Mouse (Mus musculus) myocyte (in vitro differentiated cells): ENCODE measurements around the gene Jazf1. TPM values are rescaled to one million over a fixed set of nuclear protein-coding genes. Genes with fewer than 3 reads are reported as not detected.

ENCODE experiments used
- H3K27me3 ChIP-seq: one replicate; pipeline ENCODE4 v1.6.1; 2011; ENCODE audit not compliant: control insufficient read depth, insufficient read depth, insufficient read length
- H3K36me3 ChIP-seq: one replicate; pipeline ENCODE4 v1.6.1; 2011; ENCODE audit not compliant: control insufficient read depth, insufficient read depth
- H3K4me2 ChIP-seq: one replicate; pipeline ENCODE4 v1.6.1; 2011; ENCODE audit warnings: low read depth, control low read depth
- H3K4me3 ChIP-seq: one replicate; pipeline ENCODE4 v1.5.1; 2011; ENCODE audit warnings: mild to moderate bottlenecking, control low read depth, moderate library complexity
- H3K79me2 ChIP-seq: one replicate; pipeline ENCODE4 v1.6.1; 2011; ENCODE audit not compliant: control insufficient read depth, insufficient read depth
- H3ac ChIP-seq: one replicate; pipeline ENCODE4 v1.6.1; 2011; ENCODE audit not compliant: control insufficient read depth, insufficient read length
- CEBPB ChIP-seq: IDR thresholded peaks from 2 replicates; pipeline ENCODE4 v1.6.1; 2011; ENCODE audit warnings: mild to moderate bottlenecking, moderate library complexity; ENCODE audit not compliant: poor library complexity, insufficient read depth, severe bottlenecking
- E2F4 ChIP-seq: IDR thresholded peaks from one replicate; pipeline ENCODE4 v1.6.1; 2011; ENCODE audit warnings: mild to moderate bottlenecking, control low read depth, moderate library complexity; ENCODE audit not compliant: insufficient read depth
- MAX ChIP-seq: IDR thresholded peaks from one replicate; pipeline ENCODE4 v1.6.1; 2011; ENCODE audit warnings: low read depth, mild to moderate bottlenecking, control low read depth
- MYOD1 ChIP-seq, 3 experiments: IDR thresholded peaks; one replicate each; pipeline ENCODE4 v1.6.1; 2011; ENCODE audit warnings: control low read depth in 2 of 3, low read depth in 2 of 3, mild to moderate bottlenecking in 2 of 3, moderate library complexity in 1 of 3; ENCODE audit not compliant: insufficient read length in 2 of 3, control insufficient read depth in 1 of 3
- MYOG ChIP-seq, 3 experiments: IDR thresholded peaks; one replicate each; pipeline ENCODE4 v1.6.1; 2011; ENCODE audit warnings: control low read depth in 2 of 3, low read depth in 2 of 3, mild to moderate bottlenecking in 2 of 3; ENCODE audit not compliant: insufficient read length in 2 of 3, control insufficient read depth in 1 of 3, insufficient read depth in 1 of 3
- POLR2A ChIP-seq: IDR thresholded peaks from one replicate; pipeline ENCODE4 v1.6.1; 2011; ENCODE audit warnings: low read depth, mild to moderate bottlenecking, control low read depth, moderate library complexity; ENCODE audit not compliant: insufficient read length
- POLR2AphosphoS2 ChIP-seq: IDR thresholded peaks from one replicate; pipeline ENCODE4 v1.6.1; 2011; ENCODE audit warnings: low read depth, control low read depth; ENCODE audit not compliant: insufficient read length
- REST ChIP-seq: IDR thresholded peaks from one replicate; pipeline ENCODE4 v1.6.1; 2011; ENCODE audit warnings: mild to moderate bottlenecking, control low read depth, moderate library complexity; ENCODE audit not compliant: insufficient read depth, insufficient read length
- SRF ChIP-seq: IDR thresholded peaks from one replicate; pipeline ENCODE4 v1.6.1; 2011; ENCODE audit warnings: low read depth; ENCODE audit not compliant: control insufficient read depth, insufficient read length
- TCF12 ChIP-seq: IDR thresholded peaks from one replicate; pipeline ENCODE4 v1.6.1; 2011; ENCODE audit warnings: mild to moderate bottlenecking, control low read depth; ENCODE audit not compliant: poor library complexity, insufficient read depth, severe bottlenecking
- TCF3 ChIP-seq: IDR thresholded peaks from one replicate; pipeline ENCODE4 v1.6.1; 2011; ENCODE audit warnings: low read depth, control low read depth; ENCODE audit not compliant: insufficient read length
- USF1 ChIP-seq: IDR thresholded peaks from one replicate; pipeline ENCODE4 v1.6.1; 2011; ENCODE audit warnings: low read depth, mild to moderate bottlenecking, control low read depth, moderate library complexity
- polyA plus RNA-seq: library from polyadenylated mRNA; unstranded; fragments of >200 nt; fragmentation: generic; extraction: Trizol; gene quantifications from one replicate; pipeline ENCODE4 v1.2.1, GENCODE M21; 2012; ENCODE audit warnings: missing spikeins

Gene Jazf1
- polyA plus RNA-seq, 1 experiment: 0.01 TPM

GRCm38 (mm10) chr6:52797252-52797800 lies 271.1 kb downstream of the Jazf1 start:
- Histone ChIP-seq H3K27me3 (no peaks in the 10 kb centered on the region), H3ac (no peak overlapping the region), H3K36me3 (no peaks in the 10 kb centered on the region), H3K79me2 (no peaks in the 10 kb centered on the region), H3K4me2 (no peak overlapping the region), H3K4me3 (no peak overlapping the region)
- TF ChIP-seq POLR2A (no peak), MYOG (IDR thresholded peaks at IDR 0.05; ENCODE audit: control insufficient read depth in 1 of 3, insufficient read depth in 1 of 3, insufficient read length in 2 of 3, low read depth in 2 of 3) (no peak), SRF (no peak)

GRCm38 (mm10) chr6:52796691-52797090 lies 271.7 kb downstream of the Jazf1 start:
- TF ChIP-seq USF1 (no peak), MYOG (IDR thresholded peaks at IDR 0.05; ENCODE audit: control insufficient read depth in 1 of 3, insufficient read depth in 1 of 3, insufficient read length in 2 of 3, low read depth in 2 of 3) (no peak), MYOD1 (IDR thresholded peaks at IDR 0.05; ENCODE audit: control insufficient read depth in 1 of 3, insufficient read length in 2 of 3, low read depth in 2 of 3) (no peak), MAX (no peak), CEBPB (no peak), REST (no peak), POLR2AphosphoS2 (no peak), TCF12 (no peak), TCF3 (no peak), E2F4 (no peak), POLR2A (no peak), SRF (no peak)
- Histone ChIP-seq H3K27me3 (no peaks in the 10 kb centered on the region), H3ac (no peak overlapping the region), H3K36me3 (no peaks in the 10 kb centered on the region), H3K4me3 (no peak overlapping the region), H3K79me2 (no peaks in the 10 kb centered on the region), H3K4me2 (peak overlapping the region; percentile 18)

GRCm38 (mm10) chr6:52796035-52796598 lies 272.3 kb downstream of the Jazf1 start:
- Histone ChIP-seq H3K79me2 (no peaks in the 10 kb centered on the region), H3ac (no peak overlapping the region), H3K27me3 (no peaks in the 10 kb centered on the region), H3K4me3 (no peak overlapping the region), H3K4me2 (no peak overlapping the region), H3K36me3 (no peaks in the 10 kb centered on the region)
- TF ChIP-seq TCF3 (no peak), TCF12 (no peak), USF1 (no peak), MAX (no peak), MYOG (IDR thresholded peaks at IDR 0.05; ENCODE audit: control insufficient read depth in 1 of 3, insufficient read depth in 1 of 3, insufficient read length in 2 of 3, low read depth in 2 of 3) (no peak), E2F4 (no peak), SRF (no peak), REST (no peak), POLR2A (no peak), POLR2AphosphoS2 (no peak), MYOD1 (IDR thresholded peaks at IDR 0.05; ENCODE audit: control insufficient read depth in 1 of 3, insufficient read length in 2 of 3, low read depth in 2 of 3) (no peak), CEBPB (no peak)

- TF ChIP-seq REST (no peak), TCF3 (no peak), POLR2A (no peak), MAX (no peak), USF1 (no peak)
- Histone ChIP-seq H3K4me2 (no peak overlapping the region), H3K27me3 (no peaks in the 10 kb centered on the region), H3K36me3 (no peaks in the 10 kb centered on the region), H3K4me3 (no peak overlapping the region), H3K79me2 (no peaks in the 10 kb centered on the region), H3ac (no peak overlapping the region)
Observed at GRCm38 (mm10) chr6:52795029-52795841, 273.2 kb downstream of the Jazf1 start.

- Histone ChIP-seq H3ac (no peak overlapping the region), H3K79me2 (no peaks in the 10 kb centered on the region), H3K27me3 (no peaks in the 10 kb centered on the region), H3K4me2 (no peak overlapping the region), H3K36me3 (no peaks in the 10 kb centered on the region), H3K4me3 (no peak overlapping the region)
- no peak for TF ChIP-seq MAX
- TF ChIP-seq CEBPB: no peak
- TF ChIP-seq TCF3: no peak
- TF ChIP-seq POLR2A: no peak
- TF ChIP-seq MYOG (IDR thresholded peaks at IDR 0.05; ENCODE audit: control insufficient read depth in 1 of 3, insufficient read depth in 1 of 3, insufficient read length in 2 of 3, low read depth in 2 of 3): no peak
- no peak for TF ChIP-seq E2F4
- TF ChIP-seq SRF: no peak
- TF ChIP-seq POLR2AphosphoS2: no peak
- no peak for TF ChIP-seq TCF12
- TF ChIP-seq REST: no peak
Observed at GRCm38 (mm10) chr6:52792455-52792854, 276.0 kb downstream of the Jazf1 start.
